Mouse (Mus musculus): ENCODE measurements around the gene Arl4d.
"Not testable (repeated sequence)": the region's sequence is repeated elsewhere in the genome, so short reads cannot be mapped to it uniquely, and the experiment has no call there.

The Arl4d gene

GRCm38 (mm10) chr11:101645411-101646282, 19.7 kb upstream of the Arl4d start:
- peak; percentile 74 for DNase-seq (ENCODE audit: low spot score)

- DNase-seq (ENCODE audit: low spot score) = not testable (repeated sequence)
These were observed 19.0 kb upstream of the Arl4d start for GRCm38 (mm10) chr11:101646283-101646794.

- DNase-seq (ENCODE audit: low spot score) = not testable (repeated sequence)
These were observed 18.2 kb upstream of the Arl4d start for GRCm38 (mm10) chr11:101647093-101647492.

GRCm38 (mm10) chr11:101656356-101656755, 9.0 kb upstream of the Arl4d start:
- no peak for DNase-seq (ENCODE audit: low spot score)

GRCm38 (mm10) chr11:101657528-101657885, 7.8 kb upstream of the Arl4d start:
- no peak for DNase-seq (ENCODE audit: low spot score)

- DNase-seq (ENCODE audit: low spot score) = peak; percentile 84
These were observed 7.2 kb upstream of the Arl4d start for GRCm38 (mm10) chr11:101657886-101658750.

GRCm38 (mm10) chr11:101658751-101659558, 6.4 kb upstream of the Arl4d start:
- peak; percentile 86 for DNase-seq (ENCODE audit: low spot score)

- no peak for DNase-seq (ENCODE audit: low spot score)
These were observed 4.2 kb upstream of the Arl4d start for GRCm38 (mm10) chr11:101661191-101661590.

DNA sequence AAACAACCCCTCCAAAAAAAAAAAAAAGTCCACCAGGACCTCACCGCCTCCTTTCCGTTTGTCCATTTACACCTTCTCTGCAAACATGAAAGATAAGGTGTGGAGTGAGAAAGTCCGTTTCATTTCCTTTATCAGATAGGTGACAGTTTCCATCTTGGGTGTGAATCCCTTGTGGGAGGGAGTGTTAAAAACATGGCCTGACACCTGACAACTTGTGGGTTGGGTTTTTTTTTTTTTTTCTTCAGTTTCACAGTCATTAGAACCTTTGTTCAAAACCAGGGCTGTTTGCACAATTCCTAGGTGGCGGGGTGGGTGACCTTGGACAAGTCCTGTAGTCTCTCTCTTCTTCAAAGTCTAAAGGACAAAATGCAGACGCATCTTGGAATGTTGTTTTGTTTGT, 3.6 kb upstream of the Arl4d start:
- DNase-seq (ENCODE audit: low spot score) = no peak

DNA sequence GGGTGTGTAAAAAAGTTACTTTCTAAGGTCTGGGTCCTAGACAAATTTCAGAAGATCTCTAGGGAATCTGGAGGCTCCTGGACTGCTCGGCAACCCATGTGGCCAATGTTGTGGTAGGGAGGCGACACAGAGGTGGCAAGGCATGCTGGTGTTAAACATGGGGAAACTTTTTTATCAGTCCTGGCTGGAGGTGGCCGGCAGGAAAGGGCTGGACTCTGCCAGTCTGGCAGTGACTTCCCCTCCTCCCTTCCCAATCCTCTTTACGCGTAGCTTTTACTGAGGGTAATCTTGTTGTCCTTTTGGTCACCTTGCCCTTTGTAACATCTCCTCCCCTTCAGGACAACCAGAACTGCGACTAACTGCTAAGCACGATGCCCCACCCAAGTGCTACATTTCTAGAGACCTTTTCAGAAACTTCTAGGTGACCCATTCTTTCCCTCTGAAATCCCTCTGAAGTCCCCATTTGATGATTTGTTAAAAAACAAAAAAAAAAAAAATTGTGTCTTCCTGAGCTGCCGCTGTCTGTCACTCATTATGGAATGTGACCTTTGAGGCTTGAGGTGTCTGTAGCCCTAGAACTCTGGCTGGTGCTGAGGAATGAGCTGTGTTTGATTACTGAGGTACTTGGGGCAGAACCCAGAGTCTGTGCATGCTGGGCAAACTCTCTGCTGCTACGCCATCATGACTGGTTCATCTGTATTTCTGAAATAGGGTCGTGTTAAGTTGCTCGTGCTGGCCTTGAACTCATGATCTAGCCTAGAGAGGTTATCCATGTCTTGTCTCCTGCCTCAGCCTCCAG, 1.9 kb upstream of the Arl4d start:
- DNase-seq (ENCODE audit: low spot score) = no peak

DNA sequence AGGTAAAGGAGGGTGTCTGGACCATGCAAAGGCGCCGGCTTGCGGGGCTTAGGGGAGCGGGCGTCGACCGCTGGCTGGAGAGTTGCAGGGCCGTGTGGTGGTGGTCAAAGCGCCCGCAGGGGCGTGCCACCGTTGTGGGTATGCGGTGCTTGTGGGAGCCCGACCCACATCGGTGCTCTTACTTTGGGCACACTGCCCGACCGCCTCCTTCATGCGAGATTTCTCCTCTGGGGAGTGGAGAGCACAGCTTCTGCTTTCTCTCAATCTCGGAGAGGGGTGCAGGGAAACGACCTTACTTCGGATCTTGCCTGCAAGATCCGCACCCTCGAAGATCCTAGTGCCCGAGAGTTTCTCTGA, 273 bp downstream of the Arl4d start:
- no peak for DNase-seq (ENCODE audit: low spot score)

GRCm38 (mm10) chr11:101666626-101667345, 1.4 kb downstream of the Arl4d start:
- no peak for DNase-seq (ENCODE audit: low spot score)

GRCm38 (mm10) chr11:101667871-101668532, 2.7 kb downstream of the Arl4d start:
- no peak for DNase-seq (ENCODE audit: low spot score)

DNA sequence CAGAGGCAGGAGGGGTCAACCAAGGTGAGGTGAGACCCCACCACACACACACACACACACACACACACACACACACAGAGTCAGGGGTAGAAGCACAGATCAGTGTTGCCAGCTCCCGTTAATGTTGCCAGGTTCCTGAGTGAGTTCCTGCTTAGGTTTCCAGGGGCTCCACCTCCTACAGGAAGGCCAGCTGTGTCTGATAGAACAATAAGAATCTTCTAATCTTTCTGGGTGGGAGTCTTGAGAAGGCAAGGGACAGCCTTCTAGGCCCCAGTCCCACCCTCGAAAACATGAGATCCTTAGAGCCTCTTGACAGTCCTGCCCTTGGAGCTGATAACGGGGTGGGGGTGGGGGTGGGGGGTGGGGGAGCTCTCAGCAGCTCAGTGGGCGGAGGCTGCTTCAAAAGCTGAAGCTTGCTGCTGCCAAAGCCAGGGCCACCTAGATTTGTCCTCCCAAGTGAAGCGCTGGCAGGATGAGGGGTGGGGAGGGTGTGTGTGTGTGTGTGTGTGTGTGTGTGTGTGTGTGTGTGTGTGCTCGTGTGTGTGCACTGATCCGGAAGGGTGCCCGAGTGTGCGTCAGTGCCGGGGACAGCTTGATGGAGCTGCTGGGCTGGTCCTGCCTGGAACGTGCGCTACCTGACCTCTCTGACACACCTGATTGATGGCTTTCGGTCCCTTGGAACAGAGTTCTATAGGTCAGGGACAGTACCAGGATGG, 3.4 kb downstream of the Arl4d start:
- DNase-seq (ENCODE audit: low spot score) = no peak

DNA sequence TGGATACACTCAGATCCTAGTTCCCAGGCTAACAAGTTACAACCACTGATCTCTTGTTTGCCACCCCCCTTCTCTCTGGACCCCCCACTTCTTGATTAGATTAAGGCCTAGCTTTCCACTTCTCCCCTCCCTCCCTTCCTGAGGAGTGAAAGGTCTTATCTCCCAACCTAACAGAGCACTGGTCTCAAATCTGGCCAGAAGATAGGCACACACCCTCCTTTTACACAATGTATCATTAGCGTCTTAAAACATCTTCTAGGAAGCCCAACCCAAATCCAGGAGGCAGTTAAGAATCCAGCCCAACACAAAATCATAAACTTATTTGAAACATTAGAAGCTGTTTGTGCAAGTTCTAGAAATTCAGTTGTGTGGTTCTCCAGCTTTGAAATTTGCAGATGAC, 5.0 kb downstream of the Arl4d start:
- no peak for DNase-seq (ENCODE audit: low spot score)

DNA sequence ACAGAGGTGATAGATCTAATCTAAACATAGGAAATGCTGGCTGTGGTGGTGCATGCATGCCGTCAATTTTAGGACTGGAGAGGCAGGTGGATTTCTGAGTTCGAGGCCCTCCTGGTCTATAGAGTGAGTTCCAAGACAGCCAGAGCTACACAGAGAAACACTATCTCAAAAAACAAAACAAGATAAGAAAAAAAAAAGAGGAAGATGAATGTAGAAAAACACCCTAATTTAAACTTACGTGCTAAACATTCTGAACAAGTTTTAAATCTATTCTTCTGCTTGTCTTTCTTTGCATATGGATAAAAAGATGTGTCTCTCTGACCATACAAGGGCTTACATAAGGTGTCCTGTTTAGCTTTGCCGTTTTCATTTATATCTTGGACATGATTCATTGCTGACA, 5.9 kb downstream of the Arl4d start:
- DNase-seq (ENCODE audit: low spot score) = no peak

DNA sequence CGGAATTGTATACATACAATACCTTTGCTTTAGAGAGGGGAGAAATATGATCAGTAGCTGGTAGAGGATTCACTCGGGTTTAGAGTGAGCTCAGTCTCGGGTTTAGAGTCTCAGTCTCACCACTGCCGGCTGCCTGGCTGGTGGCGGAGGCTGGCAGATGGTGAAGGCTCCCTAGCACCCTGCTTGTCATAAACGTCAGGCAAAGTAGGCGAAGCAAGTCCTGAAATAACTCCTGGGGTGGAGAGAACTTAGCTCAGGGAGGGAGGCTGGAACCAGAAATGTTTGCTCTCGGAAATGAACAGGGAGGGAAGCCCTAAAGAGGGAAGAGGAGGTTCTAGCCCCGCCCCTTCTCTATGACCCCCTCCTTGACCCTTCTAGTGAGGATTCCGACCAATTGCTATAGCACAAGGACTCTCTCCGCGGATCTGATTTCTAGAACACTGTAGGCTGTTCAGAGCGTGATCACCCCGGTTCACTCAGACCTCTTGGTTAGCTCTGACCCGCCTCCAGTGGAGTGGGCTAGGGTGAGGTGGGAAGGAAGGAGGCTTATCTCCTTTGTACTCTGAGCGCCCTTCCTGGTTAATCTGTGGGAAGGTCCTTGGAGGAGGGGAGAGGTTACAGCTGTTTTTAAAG, 7.8 kb downstream of the Arl4d start:
- no peak for DNase-seq (ENCODE audit: low spot score)

GRCm38 (mm10) chr11:101674106-101674505, 8.8 kb downstream of the Arl4d start:
- no peak for DNase-seq (ENCODE audit: low spot score)

DNA sequence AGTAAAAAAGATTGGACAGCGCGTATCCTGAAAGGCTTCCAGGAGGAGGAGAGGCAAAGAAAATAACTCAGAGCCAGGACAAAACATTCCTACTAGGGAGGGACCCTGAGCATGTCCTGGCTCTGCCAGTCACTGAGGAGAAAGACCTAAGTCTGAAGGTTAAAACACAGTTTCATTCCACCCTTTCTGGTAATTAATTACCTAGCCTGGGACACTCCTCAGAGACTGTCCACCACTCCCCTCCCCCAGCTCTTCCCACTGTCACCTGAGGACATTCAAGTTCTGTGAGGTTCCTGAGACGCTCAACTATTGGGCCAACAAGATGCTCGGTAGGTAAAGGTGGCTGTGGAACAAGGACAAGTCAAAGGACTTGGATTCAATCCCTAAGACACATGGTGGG, 10.0 kb downstream of the Arl4d start:
- no peak for DNase-seq (ENCODE audit: low spot score)
